Mouse (Mus musculus): ENCODE results near the gene Unc13d.

Unc13d gene

GRCm38 (mm10) chr11:116057237-116057881 lies 20.4 kb downstream of the Unc13d start:
- DNase-seq (ENCODE audit: low read depth, low spot score) = no peak
- no peaks in the 10 kb centered on the region for H3K27me3 ChIP-seq (ENCODE audit: control insufficient read depth, insufficient read depth, low read length, poor library complexity, severe bottlenecking)
- H3K36me3 ChIP-seq (ENCODE audit: control insufficient read depth, insufficient read depth, low read length, poor library complexity, severe bottlenecking) = peaks cover 13% of the 10 kb centered on the region

- Histone ChIP-seq H3K27me3 (ENCODE audit: control insufficient read depth, insufficient read depth, low read length, poor library complexity, severe bottlenecking) (no peaks in the 10 kb centered on the region), H3K36me3 (ENCODE audit: control insufficient read depth, insufficient read depth, low read length, poor library complexity, severe bottlenecking) (peaks cover 13% of the 10 kb centered on the region)
- no peak for DNase-seq (ENCODE audit: low read depth, low spot score)
Measured at GRCm38 (mm10) chr11:116055873-116056272, 21.9 kb downstream of the Unc13d start.

- peaks cover 16% of the 10 kb centered on the region for H3K36me3 ChIP-seq (ENCODE audit: control insufficient read depth, insufficient read depth, low read length, poor library complexity, severe bottlenecking)
- no peak for DNase-seq (ENCODE audit: low read depth, low spot score)
- no peaks in the 10 kb centered on the region for H3K27me3 ChIP-seq (ENCODE audit: control insufficient read depth, insufficient read depth, low read length, poor library complexity, severe bottlenecking)
Measured at GRCm38 (mm10) chr11:116053510-116054229, 24.1 kb downstream of the Unc13d start.

- no peak for DNase-seq (ENCODE audit: low read depth, low spot score)
- H3K36me3 ChIP-seq (ENCODE audit: control insufficient read depth, insufficient read depth, low read length, poor library complexity, severe bottlenecking) = peaks cover 16% of the 10 kb centered on the region
Measured at GRCm38 (mm10) chr11:116050196-116050595, 27.6 kb downstream of the Unc13d start.

GRCm38 (mm10) chr11:116049610-116050009 lies 28.2 kb downstream of the Unc13d start:
- peaks cover 16% of the 10 kb centered on the region for H3K36me3 ChIP-seq (ENCODE audit: control insufficient read depth, insufficient read depth, low read length, poor library complexity, severe bottlenecking)
- DNase-seq (ENCODE audit: low read depth, low spot score) = no peak

More at GRCm38 (mm10) chr11:116050196-116050595, 27.6 kb downstream of the Unc13d start:
- no peaks in the 10 kb centered on the region for H3K27me3 ChIP-seq (ENCODE audit: control insufficient read depth, insufficient read depth, low read length, poor library complexity, severe bottlenecking)

GRCm38 (mm10) chr11:116045173-116045572 lies 32.6 kb downstream of the Unc13d start:
- H3K27me3 ChIP-seq (ENCODE audit: control insufficient read depth, insufficient read depth, low read length, poor library complexity, severe bottlenecking) = no peaks in the 10 kb centered on the region
- no peak for DNase-seq (ENCODE audit: low read depth, low spot score)

More at GRCm38 (mm10) chr11:116049610-116050009, 28.2 kb downstream of the Unc13d start:
- H3K27me3 ChIP-seq (ENCODE audit: control insufficient read depth, insufficient read depth, low read length, poor library complexity, severe bottlenecking) = no peaks in the 10 kb centered on the region

GRCm38 (mm10) chr11:116043286-116043685 lies 34.5 kb downstream of the Unc13d start:
- no peak for DNase-seq (ENCODE audit: low read depth, low spot score)
- Histone ChIP-seq H3K27me3 (ENCODE audit: control insufficient read depth, insufficient read depth, low read length, poor library complexity, severe bottlenecking) (no peaks in the 10 kb centered on the region), H3K36me3 (ENCODE audit: control insufficient read depth, insufficient read depth, low read length, poor library complexity, severe bottlenecking) (peaks cover 2% of the 10 kb centered on the region)

More at GRCm38 (mm10) chr11:116045173-116045572, 32.6 kb downstream of the Unc13d start:
- peaks cover 11% of the 10 kb centered on the region for H3K36me3 ChIP-seq (ENCODE audit: control insufficient read depth, insufficient read depth, low read length, poor library complexity, severe bottlenecking)

GRCm38 (mm10) chr11:116042372-116043138 lies 35.2 kb downstream of the Unc13d start:
- no peaks in the 10 kb centered on the region for H3K27me3 ChIP-seq (ENCODE audit: control insufficient read depth, insufficient read depth, low read length, poor library complexity, severe bottlenecking)
- DNase-seq (ENCODE audit: low read depth, low spot score) = no peak

GRCm38 (mm10) chr11:116041833-116042232 lies 35.9 kb downstream of the Unc13d start:
- DNase-seq (ENCODE audit: low read depth, low spot score) = no peak
- Histone ChIP-seq H3K27me3 (ENCODE audit: control insufficient read depth, insufficient read depth, low read length, poor library complexity, severe bottlenecking) (no peaks in the 10 kb centered on the region), H3K36me3 (ENCODE audit: control insufficient read depth, insufficient read depth, low read length, poor library complexity, severe bottlenecking) (no peaks in the 10 kb centered on the region; the same call in 1 of the 2 replicates)

More at GRCm38 (mm10) chr11:116042372-116043138, 35.2 kb downstream of the Unc13d start:
- peaks cover 2% of the 10 kb centered on the region; the same call in 1 of the 2 replicates for H3K36me3 ChIP-seq (ENCODE audit: control insufficient read depth, insufficient read depth, low read length, poor library complexity, severe bottlenecking)

GRCm38 (mm10) chr11:116040593-116040992 lies 37.2 kb downstream of the Unc13d start:
- H3K36me3 ChIP-seq (ENCODE audit: control insufficient read depth, insufficient read depth, low read length, poor library complexity, severe bottlenecking) = no peaks in the 10 kb centered on the region; the same call in 1 of the 2 replicates
- DNase-seq (ENCODE audit: low read depth, low spot score) = no peak
- H3K27me3 ChIP-seq (ENCODE audit: control insufficient read depth, insufficient read depth, low read length, poor library complexity, severe bottlenecking) = no peaks in the 10 kb centered on the region

GRCm38 (mm10) chr11:116037826-116038225 lies 39.9 kb downstream of the Unc13d start:
- no peaks in the 10 kb centered on the region; the same call in 1 of the 2 replicates for H3K36me3 ChIP-seq (ENCODE audit: control insufficient read depth, insufficient read depth, low read length, poor library complexity, severe bottlenecking)

GRCm38 (mm10) chr11:116036671-116037070 lies 41.1 kb downstream of the Unc13d start:
- no peak for DNase-seq (ENCODE audit: low read depth, low spot score)
- no peaks in the 10 kb centered on the region; the same call in 1 of the 2 replicates for H3K36me3 ChIP-seq (ENCODE audit: control insufficient read depth, insufficient read depth, low read length, poor library complexity, severe bottlenecking)
- no peaks in the 10 kb centered on the region for H3K27me3 ChIP-seq (ENCODE audit: control insufficient read depth, insufficient read depth, low read length, poor library complexity, severe bottlenecking)

More at GRCm38 (mm10) chr11:116037826-116038225, 39.9 kb downstream of the Unc13d start:
- H3K27me3 ChIP-seq (ENCODE audit: control insufficient read depth, insufficient read depth, low read length, poor library complexity, severe bottlenecking) = no peaks in the 10 kb centered on the region
- no peak for DNase-seq (ENCODE audit: low read depth, low spot score)

- DNase-seq (ENCODE audit: low read depth, low spot score) = no peak
- H3K27me3 ChIP-seq (ENCODE audit: control insufficient read depth, insufficient read depth, low read length, poor library complexity, severe bottlenecking) = no peaks in the 10 kb centered on the region
- no peaks in the 10 kb centered on the region; the same call in 1 of the 2 replicates for H3K36me3 ChIP-seq (ENCODE audit: control insufficient read depth, insufficient read depth, low read length, poor library complexity, severe bottlenecking)
Measured at GRCm38 (mm10) chr11:116034584-116034983, 43.2 kb downstream of the Unc13d start.

- Histone ChIP-seq H3K36me3 (ENCODE audit: control insufficient read depth, insufficient read depth, low read length, poor library complexity, severe bottlenecking) (no peaks in the 10 kb centered on the region), H3K27me3 (ENCODE audit: control insufficient read depth, insufficient read depth, low read length, poor library complexity, severe bottlenecking) (no peaks in the 10 kb centered on the region)
- peak; percentile 77 for DNase-seq (ENCODE audit: low read depth, low spot score)
Measured at GRCm38 (mm10) chr11:116030898-116031845, 46.6 kb downstream of the Unc13d start.

Data from splenic B cell, adult 2 months (primary cell).